Mouse (Mus musculus): ENCODE results near the gene Slc38a6.
A peak's percentile ranks its signal among the peaks of the same experiment; 100 is the strongest.

Slc38a6 gene

GRCm38 (mm10) chr12:73286287-73287092 is at the start of gene Slc38a6, which contains the start of gene Trmt5:
Slc38a6 (plus strand) TSS chr12:73286779.
Trmt5 (minus strand) TSS chr12:73286710.
- peak; percentile 93 for DNase-seq (ENCODE audit: low read depth, low spot score)

GRCm38 (mm10) chr12:73241960-73242359 is 44.6 kb upstream of the Slc38a6 start:
- DNase-seq (ENCODE audit: low read depth, low spot score), result no peak

GRCm38 (mm10) chr12:73245687-73246086 is 40.9 kb upstream of the Slc38a6 start:
- DNase-seq (ENCODE audit: low read depth, low spot score), result no peak

GRCm38 (mm10) chr12:73255006-73255405 is 31.6 kb upstream of the Slc38a6 start:
- DNase-seq (ENCODE audit: low read depth, low spot score), result no peak

GRCm38 (mm10) chr12:73259269-73259668 is 27.3 kb upstream of the Slc38a6 start:
- no peak for DNase-seq (ENCODE audit: low read depth, low spot score)

GRCm38 (mm10) chr12:73260339-73260738 is 26.2 kb upstream of the Slc38a6 start:
- no peak for DNase-seq (ENCODE audit: low read depth, low spot score)

GRCm38 (mm10) chr12:73265381-73265978 is 21.1 kb upstream of the Slc38a6 start:
- no peak for DNase-seq (ENCODE audit: low read depth, low spot score)

GRCm38 (mm10) chr12:73266597-73266996 is 20.0 kb upstream of the Slc38a6 start:
- no peak for DNase-seq (ENCODE audit: low read depth, low spot score)

- no peak for DNase-seq (ENCODE audit: low read depth, low spot score)
Observed at GRCm38 (mm10) chr12:73268497-73268896, 18.1 kb upstream of the Slc38a6 start.

GRCm38 (mm10) chr12:73269531-73269930 is 17.0 kb upstream of the Slc38a6 start:
- no peak for DNase-seq (ENCODE audit: low read depth, low spot score)

- no peak for DNase-seq (ENCODE audit: low read depth, low spot score)
Observed at GRCm38 (mm10) chr12:73269933-73270332, 16.6 kb upstream of the Slc38a6 start.

GRCm38 (mm10) chr12:73274921-73275320 is 11.7 kb upstream of the Slc38a6 start:
- DNase-seq (ENCODE audit: low read depth, low spot score), result no peak

- no peak for DNase-seq (ENCODE audit: low read depth, low spot score)
Observed at GRCm38 (mm10) chr12:73287609-73288008, 1.0 kb downstream of the Slc38a6 start.

- no peak for DNase-seq (ENCODE audit: low read depth, low spot score)
Observed at GRCm38 (mm10) chr12:73288626-73289025, 2.0 kb downstream of the Slc38a6 start.

GRCm38 (mm10) chr12:73294884-73295283 is 8.3 kb downstream of the Slc38a6 start:
- no peak for DNase-seq (ENCODE audit: low read depth, low spot score)

- no peak for DNase-seq (ENCODE audit: low read depth, low spot score)
Observed at GRCm38 (mm10) chr12:73295505-73296140, 9.0 kb downstream of the Slc38a6 start.

GRCm38 (mm10) chr12:73298621-73299020 is 12.0 kb downstream of the Slc38a6 start:
- no peak for DNase-seq (ENCODE audit: low read depth, low spot score)

- no peak for DNase-seq (ENCODE audit: low read depth, low spot score)
Observed at GRCm38 (mm10) chr12:73300531-73300930, 14.0 kb downstream of the Slc38a6 start.

GRCm38 (mm10) chr12:73304636-73305035 is 18.1 kb downstream of the Slc38a6 start:
- no peak for DNase-seq (ENCODE audit: low read depth, low spot score)

GRCm38 (mm10) chr12:73307750-73308149 is 21.2 kb downstream of the Slc38a6 start:
- DNase-seq (ENCODE audit: low read depth, low spot score), result no peak

GRCm38 (mm10) chr12:73308711-73309110 is 22.1 kb downstream of the Slc38a6 start:
- DNase-seq (ENCODE audit: low read depth, low spot score), result no peak
